17 mouse cellular contexts compared by ENCODE assay signal in the genomic region with DNA sequence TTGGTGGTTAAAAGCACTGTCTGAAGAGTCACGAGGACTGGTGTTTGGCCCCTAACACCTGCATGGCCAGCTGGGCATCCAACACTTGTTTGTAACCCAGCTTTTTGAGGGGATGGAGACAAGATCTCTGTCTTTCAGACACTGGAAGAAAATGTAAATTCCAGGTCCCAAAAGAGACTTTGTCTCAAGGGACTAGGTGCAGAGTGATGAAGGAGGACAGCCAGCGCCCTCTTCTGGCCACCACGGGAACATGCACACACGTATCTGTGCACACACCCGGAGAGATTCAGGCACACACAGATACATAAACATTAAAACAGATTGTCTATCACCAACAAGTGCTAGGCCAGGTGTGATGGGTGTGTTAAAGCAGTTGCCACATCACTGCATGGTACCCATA.
DNase-seq lines count a peak whose midpoint lies in the region; ATAC-seq and TF ChIP-seq lines count a peak whose summit lies in the region.
"Had no signal": no experiment of that assay in that cellular context is flagged by ENCODE, and none has a peak within 500 bp of the region (broad histone marks: within the 10 kb centered on the region; RNA-seq: fewer than 3 reads in every experiment).

No protein-coding gene starts in this region.

- no peak for ATAC-seq in hindbrain, postnatal 0 days
- ATAC-seq in hindbrain, embryonic 16.5 days, result no peak
- no peak for ATAC-seq in liver, postnatal 0 days
- ATAC-seq in liver, embryonic 12.5 days, result no peak
- ATAC-seq in embryonic facial prominence, embryonic 15.5 days (ENCODE audit: insufficient number of reproducible peaks, low FRiP score, low TSS enrichment, low read depth), result no peak
- ATAC-seq in frontal cortex, adult (ENCODE audit: low TSS enrichment), result no peak
- ATAC-seq: forebrain, embryonic 16.5 days had no signal

- no peaks in the 10 kb centered on the region for H3K9me3 ChIP-seq in hindbrain, postnatal 0 days (ENCODE audit: low read length)
- H3K9me3 ChIP-seq in hindbrain, embryonic 16.5 days (ENCODE audit: control insufficient read depth, low read length), result no peaks in the 10 kb centered on the region
- H3K9me3 ChIP-seq in liver, postnatal 0 days (ENCODE audit: low read length), result no peaks in the 10 kb centered on the region; the same call in 1 of the 2 replicates
- H3K9me3 ChIP-seq in liver, embryonic 12.5 days (replicated peaks), result 0 out of 2 replicates have a peak, but pooled peaks cover 4% of the 10 kb centered on the region
- H3K9me3 ChIP-seq in E14TG2a.4 (ENCODE audit: low read length), result no peaks in the 10 kb centered on the region
- no peaks in the 10 kb centered on the region for H3K9me3 ChIP-seq in embryonic facial prominence, embryonic 15.5 days (replicated peaks)
- H3K9me3 ChIP-seq: heart, embryonic 10.5 days; hindbrain, embryonic 15.5 days; liver, embryonic 15.5 days; neural tube, embryonic 15.5 days had no signal

- no peaks in the 10 kb centered on the region for H3K27me3 ChIP-seq in hindbrain, postnatal 0 days (ENCODE audit: insufficient read depth, low read length)
- no peaks in the 10 kb centered on the region for H3K27me3 ChIP-seq in hindbrain, embryonic 16.5 days (replicated peaks; ENCODE audit: control insufficient read depth, insufficient read depth, low read length)
- H3K27me3 ChIP-seq in liver, postnatal 0 days (ENCODE audit: insufficient read depth, low read length), result no peaks in the 10 kb centered on the region
- H3K27me3 ChIP-seq in liver, embryonic 12.5 days (replicated peaks), result peaks cover 24% of the 10 kb centered on the region
- H3K27me3 ChIP-seq in E14TG2a.4 (ENCODE audit: insufficient read depth, low read length), result peaks cover 31% of the 10 kb centered on the region
- peaks cover 5% of the 10 kb centered on the region; the same call in 1 of the 2 replicates for H3K27me3 ChIP-seq in embryonic facial prominence, embryonic 15.5 days
- H3K27me3 ChIP-seq: hindbrain, embryonic 15.5 days; neural tube, embryonic 15.5 days had no signal

- H3K4me1 ChIP-seq in hindbrain, postnatal 0 days (ENCODE audit: insufficient read depth, low read length), result peaks cover 5% of the 10 kb centered on the region; the same call in 1 of the 2 replicates
- H3K4me1 ChIP-seq in hindbrain, embryonic 16.5 days (ENCODE audit: control insufficient read depth, insufficient read depth, low read depth, low read length), result peaks cover 7% of the 10 kb centered on the region
- H3K4me1 ChIP-seq in liver, postnatal 0 days (ENCODE audit: insufficient read depth), result no peaks in the 10 kb centered on the region
- H3K4me1 ChIP-seq in liver, embryonic 12.5 days, result peaks cover 58% of the 10 kb centered on the region
- peaks cover 23% of the 10 kb centered on the region for H3K4me1 ChIP-seq in E14TG2a.4 (replicated peaks; ENCODE audit: low read depth, low read length)
- peaks cover 54% of the 10 kb centered on the region for H3K4me1 ChIP-seq in embryonic facial prominence, embryonic 15.5 days

- TF ChIP-seq EP300 in liver, postnatal 0 days (IDR thresholded peaks at IDR 0.05; ENCODE audit: low read depth), result no peak

- WGBS in hindbrain, postnatal 0 days, result 94% methylated on average over 5 of the region's 5 CpGs
- 96% methylated on average over 5 of the region's 5 CpGs for WGBS in hindbrain, embryonic 16.5 days
- WGBS in liver, postnatal 0 days (ENCODE audit: insufficient replicate concordance), result 84% methylated on average over 5 of the region's 5 CpGs
- 82% methylated on average over 5 of the region's 5 CpGs for WGBS in liver, embryonic 12.5 days (ENCODE audit: insufficient replicate concordance)
- 97% methylated on average over 5 of the region's 5 CpGs for WGBS in embryonic facial prominence, embryonic 15.5 days

- no peak overlapping the region for H3K27ac ChIP-seq in hindbrain, postnatal 0 days
- no peak overlapping the region for H3K27ac ChIP-seq in hindbrain, embryonic 16.5 days (ENCODE audit: low read depth, low read length)
- H3K27ac ChIP-seq in liver, postnatal 0 days (ENCODE audit: low read depth), result no peak overlapping the region
- no peak overlapping the region for H3K27ac ChIP-seq in liver, embryonic 12.5 days
- 0 out of 2 replicates have a peak overlapping the region, but pooled peaks have one; percentile 73 for H3K27ac ChIP-seq in embryonic facial prominence, embryonic 15.5 days (replicated peaks)
- H3K27ac ChIP-seq: hindbrain, embryonic 15.5 days; neural tube, embryonic 15.5 days had no signal

- H3K4me3 ChIP-seq in hindbrain, postnatal 0 days (ENCODE audit: low read length), result no peak overlapping the region
- H3K4me3 ChIP-seq in hindbrain, embryonic 16.5 days (ENCODE audit: low read length), result no peak overlapping the region
- no peak overlapping the region for H3K4me3 ChIP-seq in liver, postnatal 0 days (ENCODE audit: low read depth, low read length)
- H3K4me3 ChIP-seq in liver, embryonic 12.5 days, result no peak overlapping the region
- no peak overlapping the region for H3K4me3 ChIP-seq in E14TG2a.4 (replicated peaks; ENCODE audit: low read length)
- no peak overlapping the region for H3K4me3 ChIP-seq in embryonic facial prominence, embryonic 15.5 days (replicated peaks)
- H3K4me3 ChIP-seq: heart, embryonic 10.5 days; hindbrain, embryonic 15.5 days; liver, embryonic 15.5 days; neural tube, embryonic 15.5 days had no signal

- H3K36me3 ChIP-seq in hindbrain, postnatal 0 days (ENCODE audit: insufficient read depth, low read length), result no peaks in the 10 kb centered on the region
- no peaks in the 10 kb centered on the region for H3K36me3 ChIP-seq in hindbrain, embryonic 16.5 days (ENCODE audit: control insufficient read depth, insufficient read depth, low read length)
- H3K36me3 ChIP-seq in liver, postnatal 0 days (replicated peaks; ENCODE audit: insufficient read depth, low read length), result no peaks in the 10 kb centered on the region
- H3K36me3 ChIP-seq in liver, embryonic 12.5 days, result no peaks in the 10 kb centered on the region
- H3K36me3 ChIP-seq in E14TG2a.4 (ENCODE audit: insufficient read depth, low read length), result no peaks in the 10 kb centered on the region
- H3K36me3 ChIP-seq in embryonic facial prominence, embryonic 15.5 days, result no peaks in the 10 kb centered on the region
- H3K36me3 ChIP-seq: heart, embryonic 10.5 days; hindbrain, embryonic 15.5 days; liver, embryonic 15.5 days; neural tube, embryonic 15.5 days had no signal

- no peak for DNase-seq in hindbrain, postnatal 0 days (ENCODE audit: low spot score)
- no peak for DNase-seq in liver, postnatal 0 days
- no peak for DNase-seq in thymus, postnatal 10 days (ENCODE audit: low spot score in 2 of 2)
- DNase-seq: adrenal gland, adult 8-10 months; cerebellum, adult 2 months; kidney, adult 9 months; thymus, postnatal 25 days had no signal

- TF ChIP-seq CTCF in hindbrain, postnatal 0 days (IDR thresholded peaks at IDR 0.05; ENCODE audit: low read depth), result peak; percentile 43; the same call in 1 of the 2 replicates
- TF ChIP-seq CTCF in liver, postnatal 0 days (IDR thresholded peaks at IDR 0.05; ENCODE audit: low read depth), result peak; percentile 52
- peak; percentile 45 for TF ChIP-seq CTCF in E14TG2a.4 (conservative IDR thresholded peaks at IDR 0.05; ENCODE audit: low read length)

- no peak overlapping the region for H3K9ac ChIP-seq in hindbrain, postnatal 0 days (replicated peaks; ENCODE audit: low read length)
- no peak overlapping the region for H3K9ac ChIP-seq in hindbrain, embryonic 16.5 days (ENCODE audit: low read depth, low read length)
- no peak overlapping the region for H3K9ac ChIP-seq in liver, postnatal 0 days (replicated peaks)
- H3K9ac ChIP-seq in liver, embryonic 12.5 days, result no peak overlapping the region
- no peak overlapping the region for H3K9ac ChIP-seq in embryonic facial prominence, embryonic 15.5 days
- H3K9ac ChIP-seq: hindbrain, embryonic 15.5 days; liver, embryonic 15.5 days had no signal

- H3K4me2 ChIP-seq in hindbrain, postnatal 0 days (ENCODE audit: low read depth, low read length), result no peak overlapping the region
- H3K4me2 ChIP-seq in hindbrain, embryonic 16.5 days (ENCODE audit: low read length), result no peak overlapping the region
- H3K4me2 ChIP-seq in liver, postnatal 0 days (ENCODE audit: low read depth, low read length), result no peak overlapping the region
- H3K4me2 ChIP-seq in liver, embryonic 12.5 days, result no peak overlapping the region
- H3K4me2 ChIP-seq in embryonic facial prominence, embryonic 15.5 days (replicated peaks), result no peak overlapping the region
- H3K4me2 ChIP-seq: hindbrain, embryonic 15.5 days; liver, embryonic 15.5 days; neural tube, embryonic 15.5 days had no signal
